Mouse (Mus musculus) intestine, postnatal 0 days (tissue): ENCODE data around the gene Crisp4. TPM values are rescaled to one million over a fixed set of nuclear protein-coding genes. Genes with fewer than 3 reads are reported as not detected.

Experiments used
- ATAC-seq: fragments of 200-750 bp; cut with Nextera tagmentation; 2 replicates; pipeline ENCODE4 v1.8.0; 2017; ENCODE audit warnings: mild to moderate bottlenecking, moderate TSS enrichment, moderate library complexity
- H3K27ac ChIP-seq: fragments of 300-500 bp; sonication (generic); 2 replicates; pipeline ENCODE4 v1.5.1; 2014; ENCODE audit warnings: mild to moderate bottlenecking, low read depth, low read length, moderate library complexity
- H3K27me3 ChIP-seq: fragments of 300-500 bp; sonication (generic); replicated peaks from 2 replicates; pipeline ENCODE4 v1.6.1; 2014; ENCODE audit warnings: low read length, mixed read lengths; ENCODE audit not compliant: control insufficient read depth, insufficient read depth
- H3K36me3 ChIP-seq: fragments of 300-500 bp; sonication (generic); 2 replicates; pipeline ENCODE4 v1.6.1; 2014; ENCODE audit warnings: mild to moderate bottlenecking, moderate library complexity; ENCODE audit not compliant: control insufficient read depth, insufficient read depth
- H3K4me1 ChIP-seq: fragments of 300-500 bp; sonication (generic); replicated peaks from 2 replicates; pipeline ENCODE4 v1.6.1; 2014; ENCODE audit warnings: antibody characterized with exemption, low read length, mixed read lengths; ENCODE audit not compliant: control insufficient read depth, insufficient read depth
- H3K4me2 ChIP-seq: fragments of 300-500 bp; sonication (generic); replicated peaks from 2 replicates; pipeline ENCODE4 v1.6.1; 2014; ENCODE audit warnings: low read depth, mild to moderate bottlenecking, moderate library complexity
- H3K4me3 ChIP-seq: fragments of 300-500 bp; sonication (generic); 2 replicates; pipeline ENCODE4 v1.5.1; 2014; ENCODE audit warnings: low read depth, low read length
- H3K9ac ChIP-seq: fragments of 300-500 bp; sonication (generic); 2 replicates; pipeline ENCODE4 v1.6.1; 2014; ENCODE audit warnings: mild to moderate bottlenecking, low read depth, low read length
- H3K9me3 ChIP-seq: fragments of 300-500 bp; sonication (generic); 2 replicates; pipeline ENCODE4 v1.6.1; 2016; ENCODE audit warnings: mixed run types; ENCODE audit not compliant: control insufficient read depth
- CTCF ChIP-seq: sonication (generic); IDR thresholded peaks from 2 replicates; pipeline ENCODE4 v1.5.1; 2016; ENCODE audit warnings: low read depth, mild to moderate bottlenecking, control low read depth, antibody characterized with exemption, moderate library complexity
- WGBS: fragments of 180-500 bp; shearing (Covaris S2); extraction: QIAGEN DNeasy Blood & Tissue Kit; methylation state at CpG from one replicate; pipeline ENCODE4 v1.1.7; 2014; 5-methylcytosine and 5-hydroxymethylcytosine counted together
- polyA plus RNA-seq: library from polyadenylated mRNA; unstranded; fragments of >200 nt; fragmentation: Nextera tagmentation; extraction: Ambion mirVana; gene quantifications from 2 replicates; pipeline ENCODE4 v1.2.1, GENCODE M21; 2015

Crisp4 gene
- polyA plus RNA-seq, 1 experiment from 2014 or later: not detected

GRCm38 (mm10) chr1:18105029-18105865 is 40.5 kb downstream of the Crisp4 start:
- Histone ChIP-seq H3K4me3 (no peak overlapping the region), H3K9me3 (no peaks in the 10 kb centered on the region), H3K27me3 (no peaks in the 10 kb centered on the region), H3K9ac (no peak overlapping the region), H3K4me1 (no peaks in the 10 kb centered on the region), H3K36me3 (no peaks in the 10 kb centered on the region), H3K4me2 (no peak overlapping the region), H3K27ac (no peak overlapping the region)
- TF ChIP-seq CTCF: no peak
- WGBS: 91% methylated on average over 1 of the region's 1 CpGs
- ATAC-seq: no peak

Other genes starting within 250 kb of the Crisp4 start
- gene Defb18, start 91.5 kb upstream of the Crisp4 start, polyA plus RNA-seq: not detected in 2 replicates
- gene Defb41, start 119.2 kb upstream of the Crisp4 start, polyA plus RNA-seq: not detected in 2 replicates